Mouse (Mus musculus) megakaryocyte-erythroid progenitor cell, adult 5-6 weeks (primary cell): ENCODE data around the gene Sertm1. TPM values are rescaled to one million over a fixed set of nuclear protein-coding genes. Genes with fewer than 3 reads are reported as not detected.

Source experiments
- ATAC-seq: replicated peaks from 2 replicates; pipeline ENCODE4 v1.8.0; 2016; ENCODE audit warnings: mild to moderate bottlenecking, inconsistent platforms; ENCODE audit not compliant: severe bottlenecking, poor library complexity, low FRiP score, low TSS enrichment
- total RNA-seq, 2 experiments: library from RNA; stranded (forward) in 1 of 2; stranded (reverse) in 1 of 2; fragments of 200-1000, 215-1000 nt in 1 of 2; fragments of >200 nt in 1 of 2; fragmentation: Nextera tagmentation in 1 of 2; gene quantifications; 2 replicates each; pipeline ENCODE4 v1.2.3; 2014 to 2017

Sertm1 gene
- total RNA-seq (2014; fragmentation: Nextera tagmentation): not detected in 2 replicates
- not detected in 2 replicates for total RNA-seq (2017)

DNA sequence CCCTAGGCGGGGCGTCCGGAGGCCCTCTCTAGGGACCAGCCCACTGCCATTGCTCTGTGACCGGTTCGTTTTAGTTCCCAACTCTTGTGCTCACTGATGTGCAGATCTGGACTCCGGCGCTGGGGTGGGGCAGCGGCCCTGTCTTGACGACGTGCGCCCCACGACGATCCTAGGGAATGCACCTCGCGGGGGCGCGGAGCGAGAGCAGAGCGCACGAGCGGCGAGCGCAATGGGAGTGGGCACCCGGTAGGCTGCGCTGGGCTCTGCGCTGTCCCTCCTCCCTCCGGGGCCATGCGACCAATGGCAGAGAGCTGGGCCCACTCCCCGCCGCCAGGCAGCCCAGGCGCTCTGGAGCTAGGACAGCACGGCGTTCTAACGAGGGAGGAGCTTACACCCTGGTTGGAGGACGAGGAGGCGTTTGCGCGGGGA lies at the start of gene Sertm1:
Gene Sertm1 (minus strand): TSS at position 245 of the 429 bp plus-strand sequence.
- no peak for ATAC-seq

- no peak for ATAC-seq
Measured at GRCm38 (mm10) chr3:54964948-54965506, 49.3 kb upstream of the Sertm1 start.

GRCm38 (mm10) chr3:54943067-54943810 lies 27.6 kb upstream of the Sertm1 start:
- no peak for ATAC-seq

GRCm38 (mm10) chr3:54934535-54934934 lies 18.8 kb upstream of the Sertm1 start:
- ATAC-seq: no peak

DNA sequence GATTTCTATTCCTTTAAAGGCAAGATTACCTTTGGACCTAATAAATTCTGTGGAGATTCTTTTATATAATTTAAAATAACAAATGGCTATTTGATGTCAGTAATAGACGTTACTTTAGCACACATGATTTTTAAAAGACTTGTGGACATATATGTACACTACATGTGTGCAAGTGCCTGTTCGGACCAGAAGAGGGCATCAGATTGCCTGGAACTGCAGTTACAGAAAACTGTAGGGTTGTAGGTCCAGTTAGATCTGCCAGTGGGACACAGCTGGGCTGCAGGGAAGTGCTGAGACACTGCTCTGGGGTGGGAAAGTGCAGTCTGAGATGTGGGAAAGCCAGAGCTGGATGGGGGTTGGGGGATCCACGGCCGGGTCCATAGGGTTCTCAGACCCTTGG lies 16.9 kb upstream of the Sertm1 start:
- ATAC-seq: no peak

GRCm38 (mm10) chr3:54920425-54920824 lies 4.7 kb upstream of the Sertm1 start:
- no peak for ATAC-seq

GRCm38 (mm10) chr3:54914845-54915642 lies 643 bp downstream of the Sertm1 start:
- no peak for ATAC-seq

GRCm38 (mm10) chr3:54908878-54909277 lies 6.8 kb downstream of the Sertm1 start:
- ATAC-seq: no peak

GRCm38 (mm10) chr3:54897974-54898373 lies 17.7 kb downstream of the Sertm1 start:
- no peak for ATAC-seq

DNA sequence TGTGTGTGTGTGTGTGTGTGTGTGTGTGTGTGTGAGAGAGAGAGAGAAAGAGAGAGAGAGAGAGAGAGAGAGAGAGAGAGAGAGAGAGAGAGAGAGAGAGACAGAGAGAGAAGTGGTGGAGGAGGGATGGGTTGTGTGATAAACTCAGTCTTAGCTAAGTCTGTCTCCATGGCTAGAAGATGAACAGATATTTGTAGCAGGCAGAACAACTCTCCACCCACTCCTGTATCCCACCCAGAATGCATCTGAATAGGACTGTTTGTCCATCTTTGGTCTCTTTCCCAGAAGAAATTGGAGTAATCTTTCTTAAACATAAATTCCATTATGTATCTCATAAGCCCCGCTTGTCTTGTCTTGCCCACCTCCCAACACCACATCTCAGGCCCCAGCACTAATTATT lies 20.8 kb downstream of the Sertm1 start:
- no peak for ATAC-seq

DNA sequence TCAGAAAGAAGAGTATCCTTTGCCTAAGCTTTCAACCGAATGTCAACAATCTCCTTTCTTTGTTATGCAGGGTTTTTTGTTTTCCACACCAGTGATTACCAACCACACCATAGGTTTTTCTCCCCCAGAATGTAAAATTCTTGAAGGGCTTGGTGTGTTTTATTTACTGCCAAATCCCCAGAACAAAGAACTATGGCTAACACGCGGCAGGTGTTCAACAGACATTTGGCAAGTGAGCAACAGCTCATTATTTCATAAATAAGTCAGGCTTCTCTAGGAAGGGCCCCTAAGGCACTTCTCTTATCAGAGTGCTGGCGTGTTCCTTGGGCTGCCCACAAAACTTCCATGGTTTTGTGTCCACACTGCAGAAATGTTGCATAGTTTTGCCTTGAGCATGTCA lies 23.5 kb downstream of the Sertm1 start:
- no peak for ATAC-seq

DNA sequence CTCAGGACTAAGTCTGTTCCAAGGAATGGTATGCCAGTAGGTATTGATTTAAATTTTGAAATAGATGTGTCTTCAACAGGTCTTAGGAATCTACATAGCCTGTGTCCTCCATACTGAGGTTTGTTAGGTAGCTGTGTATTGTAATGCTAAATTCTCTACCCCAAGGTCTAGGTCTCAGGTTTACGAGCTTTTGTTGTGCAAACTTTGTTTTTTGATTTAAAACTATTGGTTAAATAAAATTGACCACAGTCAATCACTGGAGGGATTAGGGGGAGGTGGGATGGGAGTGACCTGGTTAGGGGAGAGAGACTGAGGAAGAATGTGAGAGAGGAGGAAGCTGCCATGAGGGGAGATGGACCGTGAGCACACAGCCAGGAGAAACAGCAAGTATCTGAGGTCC lies 29.2 kb downstream of the Sertm1 start:
- ATAC-seq: no peak

Other genes with a start within 250 kb of the Sertm1 start
- gene Supt20, start 223.1 kb downstream of the Sertm1 start, total RNA-seq (2014; fragmentation: Nextera tagmentation): 107 and 111 TPM in 2 replicates
- 53.4 and 83.3 TPM in 2 replicates for gene Supt20, start 223.1 kb downstream of the Sertm1 start, total RNA-seq (2017)
- gene Gm21958, start 201.5 kb downstream of the Sertm1 start, total RNA-seq (2014; fragmentation: Nextera tagmentation): not detected in 2 replicates
- gene Gm21958, start 201.5 kb downstream of the Sertm1 start, total RNA-seq (2017): not detected in 2 replicates
- 185 and 256 TPM in 2 replicates for gene Exosc8, start 180.5 kb downstream of the Sertm1 start, total RNA-seq (2014; fragmentation: Nextera tagmentation)
- 247 and 289 TPM in 2 replicates for gene Exosc8, start 180.5 kb downstream of the Sertm1 start, total RNA-seq (2017)
- 27.8 and 29.6 TPM in 2 replicates for gene Alg5, start 180.3 kb downstream of the Sertm1 start, total RNA-seq (2014; fragmentation: Nextera tagmentation)
- 37.9 and 46.2 TPM in 2 replicates for gene Alg5, start 180.3 kb downstream of the Sertm1 start, total RNA-seq (2017)
- gene Smad9, start 160.3 kb downstream of the Sertm1 start, total RNA-seq (2014; fragmentation: Nextera tagmentation): not detected in 2 replicates
- gene Smad9, start 160.3 kb downstream of the Sertm1 start, total RNA-seq (2017): not detected in 2 replicates
- 25.2 and 26.5 TPM in 2 replicates for gene Rfxap, start 108.1 kb downstream of the Sertm1 start, total RNA-seq (2014; fragmentation: Nextera tagmentation)
- gene Rfxap, start 108.1 kb downstream of the Sertm1 start, total RNA-seq (2017): 76.2 and 107 TPM in 2 replicates
- not detected in 2 replicates for gene Ccna1, start 139.6 kb upstream of the Sertm1 start, total RNA-seq (2014; fragmentation: Nextera tagmentation)
- not detected in 2 replicates for gene Ccna1, start 139.6 kb upstream of the Sertm1 start, total RNA-seq (2017)
- 12.3 and 16.4 TPM in 2 replicates for gene Spg20, start 196.2 kb upstream of the Sertm1 start, total RNA-seq (2014; fragmentation: Nextera tagmentation)
- 32.3 and 33.2 TPM in 2 replicates for gene Spg20, start 196.2 kb upstream of the Sertm1 start, total RNA-seq (2017)
- 0.84 TPM in 1 of 2 replicates, not detected in the other for gene Ccdc169, start 221.5 kb upstream of the Sertm1 start, total RNA-seq (2014; fragmentation: Nextera tagmentation)
- gene Ccdc169, start 221.5 kb upstream of the Sertm1 start, total RNA-seq (2017): not detected in 2 replicates